Mouse (Mus musculus): ENCODE results near the gene Ermard.
A peak's percentile ranks its signal among the peaks of the same experiment; 100 is the strongest.

Gene Ermard

DNA sequence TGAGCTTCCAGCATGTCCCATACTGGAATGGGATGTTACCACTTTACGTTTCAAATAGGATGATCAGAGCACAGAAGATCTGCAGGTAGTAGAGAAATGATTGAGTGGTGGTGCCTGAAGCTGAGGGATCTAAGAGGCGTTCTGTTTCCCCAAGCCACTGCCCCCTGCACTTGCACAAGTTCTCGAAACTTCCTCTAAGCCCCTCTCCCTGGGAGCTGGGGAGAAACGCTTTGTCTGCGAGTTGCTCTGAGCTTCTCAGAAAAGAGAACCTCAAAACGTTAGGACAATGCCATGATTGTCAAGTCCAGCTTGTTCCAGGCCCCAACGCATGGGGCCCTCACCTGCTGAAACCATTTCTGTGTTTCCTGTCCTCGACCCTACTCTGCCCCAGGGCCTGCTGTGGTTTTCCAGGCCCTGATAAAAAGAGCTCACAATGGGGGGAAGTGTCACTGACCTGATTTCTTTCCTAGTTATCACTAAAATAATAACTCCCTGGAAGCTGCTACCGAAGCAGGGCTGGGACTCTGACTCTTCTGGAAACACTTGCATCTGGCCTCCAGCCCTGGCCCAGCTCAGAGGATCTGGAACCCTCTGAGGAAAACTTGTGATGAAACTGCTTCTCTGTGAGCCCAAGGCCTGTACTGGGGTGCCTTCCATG, 88.8 kb downstream of the Ermard start:
- DNase-seq = no peak

DNA sequence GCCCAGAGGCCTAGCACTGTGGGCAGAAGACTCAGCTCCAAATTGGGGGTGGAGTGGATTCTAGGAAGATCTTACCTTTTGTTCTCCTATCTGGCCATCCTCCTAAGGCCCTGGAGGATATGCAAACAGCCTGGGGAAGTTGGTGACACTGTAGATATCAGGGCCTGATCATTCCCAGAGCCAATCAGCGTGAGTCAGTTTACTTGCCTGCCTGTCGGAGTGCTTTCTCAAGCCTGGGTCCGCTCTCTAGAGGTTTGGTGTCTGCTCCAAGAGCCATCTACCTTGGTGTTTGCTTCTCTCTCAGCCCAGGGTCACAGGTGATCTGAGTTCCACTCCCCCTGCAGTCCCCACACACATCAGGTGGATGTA, 89.3 kb downstream of the Ermard start:
- DNase-seq = no peak

DNA sequence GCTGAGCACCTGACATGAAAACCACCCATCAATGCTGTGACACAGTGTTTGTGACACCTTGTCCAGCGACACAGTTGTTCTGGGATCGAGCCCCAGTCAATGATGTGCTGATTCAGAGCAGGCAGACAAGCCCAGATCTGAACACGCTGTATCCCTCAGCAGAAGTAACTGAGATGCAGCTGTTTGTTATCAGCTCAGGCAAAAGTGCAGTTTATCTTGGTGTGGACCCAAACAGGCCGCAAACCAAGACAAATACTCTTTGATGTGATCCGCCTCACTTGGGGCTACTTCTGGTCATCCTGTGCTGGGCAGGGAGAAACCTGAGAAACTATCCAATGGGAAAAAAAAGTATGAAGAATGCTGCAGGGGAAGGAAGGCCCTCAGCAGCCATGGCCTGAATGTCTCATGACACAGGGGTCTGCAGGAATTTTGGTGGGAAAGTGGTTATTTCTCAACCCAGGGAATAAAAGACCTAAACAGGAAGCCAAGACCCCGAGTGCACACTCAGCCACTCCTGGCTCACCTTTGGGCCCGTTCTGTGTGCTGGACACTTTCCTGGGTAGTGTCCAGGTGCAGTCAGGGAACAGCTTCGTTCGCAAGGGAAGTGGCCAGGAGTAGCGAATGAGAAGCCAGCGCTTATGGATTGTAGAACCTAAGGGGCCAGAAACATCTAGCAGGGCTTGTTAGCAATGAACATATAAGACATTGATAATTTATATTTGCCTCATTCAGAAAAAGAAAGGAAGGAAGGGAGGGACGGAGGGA, 94.1 kb downstream of the Ermard start:
- DNase-seq = no peak

DNA sequence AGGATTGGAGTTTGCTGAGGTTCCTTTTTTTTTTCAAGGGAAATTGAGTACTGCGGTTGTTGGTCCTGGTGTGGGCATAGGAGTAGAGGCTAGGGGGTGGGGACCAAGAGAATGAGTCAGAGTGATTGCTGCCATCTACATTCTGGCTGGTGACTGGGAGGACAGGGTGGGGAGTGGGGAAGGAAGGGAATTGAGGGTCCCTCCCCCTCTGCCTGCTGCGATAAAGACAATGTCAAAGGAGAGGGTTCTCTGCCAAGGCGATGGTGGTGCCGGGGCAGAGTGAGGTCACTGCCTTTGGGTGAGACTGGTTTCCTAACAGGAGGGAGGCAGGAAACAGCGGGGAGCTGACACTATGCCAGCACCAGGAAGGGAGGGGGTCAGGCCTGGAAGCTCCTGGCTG, 96.4 kb downstream of the Ermard start:
- peak; percentile 86 for DNase-seq
